Mouse (Mus musculus) bone marrow, adult 2 months (tissue): ENCODE data around the gene Arid1a. TPM values are rescaled to one million over a fixed set of nuclear protein-coding genes. Genes with fewer than 3 reads are reported as not detected.

Experiments
- H3K27ac ChIP-seq: fragments of 200-500 bp; 2 replicates; pipeline ENCODE4 v1.5.1; 2012; ENCODE audit warnings: low read depth, mild to moderate bottlenecking, control low read depth, inconsistent platforms, low read length; ENCODE audit not compliant: control insufficient read depth, poor library complexity, insufficient read depth
- H3K4me1 ChIP-seq: fragments of 200-500 bp; 2 replicates; pipeline ENCODE4 v1.6.1; 2011; ENCODE audit warnings: low read length; ENCODE audit not compliant: control insufficient read depth, insufficient read depth
- H3K4me3 ChIP-seq: fragments of 200-500 bp; replicated peaks from 2 replicates; pipeline ENCODE3; 2011; ENCODE audit warnings: mild to moderate bottlenecking, low read depth, low read length, control low read depth; ENCODE audit not compliant: control insufficient read depth
- CTCF ChIP-seq: fragments of 200-500 bp; IDR thresholded peaks from 2 replicates; pipeline ENCODE4 v1.5.1; 2011; ENCODE audit warnings: low read length, control low read depth; ENCODE audit not compliant: control insufficient read depth, insufficient read depth
- POLR2A ChIP-seq: fragments of 200-500 bp; IDR thresholded peaks from 2 replicates; pipeline ENCODE4 v1.6.1; 2011; ENCODE audit warnings: low read depth, mild to moderate bottlenecking, control low read depth, low read length, borderline replicate concordance; ENCODE audit not compliant: control insufficient read depth
- WGBS: fragments of 180-500 bp; shearing (Covaris S2); methylation state at CpG from one replicate; pipeline ENCODE4 v1.1.7; 2018; 5-methylcytosine and 5-hydroxymethylcytosine counted together
- polyA plus RNA-seq: library from polyadenylated mRNA; stranded (reverse); fragments of >200 nt; gene quantifications from 2 replicates; pipeline ENCODE4 v1.2.4, GENCODE M21; 2011; ENCODE audit warnings: low replicate concordance; ENCODE audit not compliant: missing spikeins, insufficient read depth, insufficient read length

Gene Arid1a
- polyA plus RNA-seq, 1 experiment: 76.0 TPM

- Histone ChIP-seq H3K4me3 (no peak overlapping the region), H3K4me1 (no peaks in the 10 kb centered on the region; the same call in 1 of the 2 replicates), H3K27ac (no peak overlapping the region)
- no peak for TF ChIP-seq POLR2A
- WGBS: 86% methylated on average over 21 of the region's 21 CpGs
Observed at GRCm38 (mm10) chr4:133645680-133646079, 110.9 kb downstream of the Arid1a start.

GRCm38 (mm10) chr4:133645195-133645594 lies 111.4 kb downstream of the Arid1a start:
- Histone ChIP-seq H3K4me1 (no peaks in the 10 kb centered on the region; the same call in 1 of the 2 replicates), H3K27ac (no peak overlapping the region), H3K4me3 (no peak overlapping the region)
- WGBS: 91% methylated on average over 3 of the region's 3 CpGs
- TF ChIP-seq CTCF (no peak), POLR2A (no peak)

- Histone ChIP-seq H3K27ac (no peak overlapping the region), H3K4me3 (no peak overlapping the region), H3K4me1 (peaks cover 4% of the 10 kb centered on the region)
- 72% methylated on average over 5 of the region's 5 CpGs for WGBS
- TF ChIP-seq CTCF (no peak), POLR2A (no peak)
Observed at GRCm38 (mm10) chr4:133634043-133634410, 122.5 kb downstream of the Arid1a start.

GRCm38 (mm10) chr4:133633332-133634042 lies 123.1 kb downstream of the Arid1a start:
- peak overlapping the region; percentile 46 for H3K4me3 ChIP-seq
- peak overlapping the region; percentile 83; the same call in 1 of the 2 replicates for H3K27ac ChIP-seq
- 8% methylated on average over 45 of the region's 47 CpGs for WGBS
- H3K4me1 ChIP-seq: peaks cover 5% of the 10 kb centered on the region
- peak; percentile 63 for TF ChIP-seq CTCF
- 0 out of 2 replicates have a peak, but pooled peaks have one; percentile 33 for TF ChIP-seq POLR2A

- TF ChIP-seq CTCF (no peak), POLR2A (no peak)
- Histone ChIP-seq H3K27ac (peak overlapping the region; percentile 83), H3K4me3 (peak overlapping the region; percentile 78), H3K4me1 (peaks cover 5% of the 10 kb centered on the region)
- 2% methylated on average over 68 of the region's 69 CpGs for WGBS
Observed at GRCm38 (mm10) chr4:133632483-133633327, 123.9 kb downstream of the Arid1a start.

- Histone ChIP-seq H3K4me1 (peaks cover 5% of the 10 kb centered on the region), H3K27ac (peak overlapping the region; percentile 83), H3K4me3 (peak overlapping the region; percentile 78)
- 7% methylated on average over 9 of the region's 9 CpGs for WGBS
- no peak for TF ChIP-seq POLR2A
- no peak for TF ChIP-seq CTCF
Observed at GRCm38 (mm10) chr4:133631769-133632411, 124.7 kb downstream of the Arid1a start.

- 20% methylated on average over 14 of the region's 14 CpGs for WGBS
- H3K4me3 ChIP-seq: peak overlapping the region; percentile 65
- peak overlapping the region; percentile 66 for H3K27ac ChIP-seq
- H3K4me1 ChIP-seq: peaks cover 7% of the 10 kb centered on the region
- TF ChIP-seq CTCF (no peak), POLR2A (no peak)
Observed at GRCm38 (mm10) chr4:133631071-133631768, 125.3 kb downstream of the Arid1a start.
